13 mouse cellular contexts compared by ENCODE assay signal in genomic region chr7:116099952-116100528, GRCm38 (mm10). TPM values are rescaled to one million over a fixed set of nuclear protein-coding genes. Genes with fewer than 3 reads are reported as not detected.
DNase-seq lines count a peak whose midpoint lies in the region; ATAC-seq and TF ChIP-seq lines count a peak whose summit lies in the region.
"Had no signal": no experiment of that assay in that cellular context is flagged by ENCODE, and none has a peak within 500 bp of the region (broad histone marks: within the 10 kb centered on the region; RNA-seq: fewer than 3 reads in every experiment).

No protein-coding gene starts in this region.

- no peak for ATAC-seq in neural tube, embryonic 15.5 days (ENCODE audit: low FRiP score)
- ATAC-seq: forebrain, postnatal 0 days had no signal

- H3K4me2 ChIP-seq in neural tube, embryonic 15.5 days: no peak overlapping the region
- H3K4me2 ChIP-seq: embryonic facial prominence, embryonic 12.5 days; lung, embryonic 15.5 days had no signal

- peaks cover 2% of the 10 kb centered on the region for H3K4me1 ChIP-seq in embryonic fibroblast, embryonic 13.5 days (ENCODE audit: control insufficient read depth, insufficient read depth, low read length)
- H3K4me1 ChIP-seq in neural tube, embryonic 15.5 days: peaks cover 23% of the 10 kb centered on the region

- no peak for TF ChIP-seq POLR2A in embryonic fibroblast, embryonic 13.5 days (IDR thresholded peaks at IDR 0.05; ENCODE audit: low read depth, low read length)

- H3K27me3 ChIP-seq in neural tube, embryonic 15.5 days (replicated peaks): no peaks in the 10 kb centered on the region
- H3K27me3 ChIP-seq: CH12.LX; embryonic facial prominence, embryonic 12.5 days; lung, embryonic 15.5 days had no signal

- 85% methylated on average over 7 of the region's 7 CpGs for whole genome bisulfite sequencing in neural tube, embryonic 15.5 days

- H3K36me3 ChIP-seq in neural tube, embryonic 15.5 days: peaks cover 31% of the 10 kb centered on the region

- no peak overlapping the region for H3K9ac ChIP-seq in neural tube, embryonic 15.5 days (replicated peaks)
- H3K9ac ChIP-seq: embryonic facial prominence, embryonic 12.5 days; forebrain, postnatal 0 days; lung, embryonic 15.5 days had no signal

- H3K4me3 ChIP-seq in embryonic fibroblast, embryonic 13.5 days (ENCODE audit: insufficient read depth, low read length): no peak overlapping the region
- H3K4me3 ChIP-seq in neural tube, embryonic 15.5 days (replicated peaks): no peak overlapping the region
- H3K4me3 ChIP-seq: embryonic facial prominence, embryonic 12.5 days; lung, embryonic 15.5 days had no signal

- no peak for TF ChIP-seq CTCF in embryonic fibroblast, embryonic 13.5 days (IDR thresholded peaks at IDR 0.05; ENCODE audit: borderline replicate concordance, insufficient read depth, low read length)

- peak; percentile 19 for DNase-seq in kidney, adult 9 months
- no peak for DNase-seq in kidney, adult 18-20 months
- DNase-seq in MN1 (ENCODE audit: low spot score): peak; percentile 50
- peak; percentile 31 to 41 for DNase-seq in heart, postnatal 10 days
- DNase-seq in lung, postnatal 25 days (ENCODE audit: low spot score): no peak
- DNase-seq in cerebellum, adult 9-11 months: no peak
- DNase-seq: cerebellum, adult 11 months; forebrain, postnatal 0 days had no signal

- H3K27ac ChIP-seq in embryonic fibroblast, embryonic 13.5 days (ENCODE audit: insufficient read depth, low read length): peak overlapping the region; percentile 59
- no peak overlapping the region for H3K27ac ChIP-seq in neural tube, embryonic 15.5 days (replicated peaks)
- H3K27ac ChIP-seq: embryonic facial prominence, embryonic 12.5 days; lung, embryonic 15.5 days had no signal

- intact Hi-C loops in heart, postnatal 10 days (cut with DNase I): no loop called here

- H3K9me3 ChIP-seq in neural tube, embryonic 15.5 days (replicated peaks): no peaks in the 10 kb centered on the region
- H3K9me3 ChIP-seq: embryonic facial prominence, embryonic 12.5 days; lung, embryonic 15.5 days had no signal

RNA-seq across cellular contexts. Expression of gene Gm4353, which starts 15.6 kb away (rescaled TPM):
- 0.98 TPM in 1 of 2 replicates, not detected in the other for polyA plus RNA-seq in embryonic fibroblast, embryonic 13.5 days (2011; ENCODE audit: insufficient read length, low read depth, missing spikeins)
- 1 to 10 TPM in 1 of 2 experiments, under 1 TPM in 1; 0.74 to 2.1 TPM for total RNA-seq in heart, postnatal 10 days (2021)
- 0.89 and 1.7 TPM in 2 replicates for polyA plus RNA-seq in neural tube, embryonic 15.5 days (2015; fragmentation: Nextera tagmentation; extraction: Ambion mirVana)

Comparison
In these comparisons a context has a peak if more than half of its experiments do, and no peak if none do; other contexts are left out.
1. DNase-seq: peak in kidney, adult 9 months (single experiment), MN1 (single experiment) and heart, postnatal 10 days (2 of 2); none in kidney, adult 18-20 months (single experiment), lung, postnatal 25 days (single experiment) and cerebellum, adult 9-11 months (single experiment).